Mouse (Mus musculus) heart, embryonic 13.5 days (tissue): Measurements from ENCODE around the gene Plaa. TPM values are rescaled to one million over a fixed set of nuclear protein-coding genes. Genes with fewer than 3 reads are reported as not detected.
A peak's percentile ranks its signal among the peaks of the same experiment; 100 is the strongest.
"Not testable (repeated sequence)": the region's sequence is repeated elsewhere in the genome, so short reads cannot be mapped to it uniquely, and the experiment has no call there.

ENCODE experiments used
- ATAC-seq: fragments of 200-750 bp; cut with Nextera tagmentation; 2 replicates; pipeline ENCODE4 v1.8.0; 2017; ENCODE audit warnings: moderate TSS enrichment; ENCODE audit not compliant: insufficient number of reproducible peaks, low FRiP score, low TSS enrichment; ENCODE audit errors: extremely low read depth
- H3K27ac ChIP-seq: fragments of 300-500 bp; sonication (generic); replicated peaks from 2 replicates; pipeline ENCODE4 v1.5.1; 2015; ENCODE audit warnings: moderate library complexity, mild to moderate bottlenecking, inconsistent platforms
- H3K27me3 ChIP-seq: fragments of 300-500 bp; sonication (generic); replicated peaks from 2 replicates; pipeline ENCODE4 v1.6.1; 2015; ENCODE audit warnings: mild to moderate bottlenecking, inconsistent platforms
- H3K36me3 ChIP-seq: fragments of 300-500 bp; sonication (generic); 2 replicates; pipeline ENCODE4 v1.6.1; 2015; ENCODE audit warnings: mild to moderate bottlenecking, inconsistent platforms
- H3K4me1 ChIP-seq: fragments of 300-500 bp; sonication (generic); 2 replicates; pipeline ENCODE4 v1.6.1; 2015; ENCODE audit warnings: inconsistent platforms
- H3K4me2 ChIP-seq: fragments of 300-500 bp; sonication (generic); 2 replicates; pipeline ENCODE4 v1.6.1; 2015; ENCODE audit warnings: inconsistent platforms, mild to moderate bottlenecking, moderate library complexity
- H3K4me3 ChIP-seq: fragments of 300-500 bp; sonication (generic); 2 replicates; pipeline ENCODE4 v1.5.1; 2015; ENCODE audit warnings: moderate library complexity, mild to moderate bottlenecking, inconsistent platforms
- H3K9ac ChIP-seq: fragments of 300-500 bp; sonication (generic); 2 replicates; pipeline ENCODE4 v1.6.1; 2015; ENCODE audit warnings: inconsistent platforms, mild to moderate bottlenecking, moderate library complexity
- H3K9me3 ChIP-seq: fragments of 300-500 bp; sonication (generic); 2 replicates; pipeline ENCODE4 v1.6.1; 2016; ENCODE audit warnings: inconsistent platforms
- WGBS: fragments of 180-500 bp; shearing (Covaris S2); methylation state at CpG from one replicate; pipeline ENCODE4 v1.1.7; 2015; ENCODE audit warnings: mixed read lengths; 5-methylcytosine and 5-hydroxymethylcytosine counted together
- polyA plus RNA-seq: library from polyadenylated mRNA; unstranded; fragments of >200 nt; fragmentation: Nextera tagmentation; extraction: Ambion mirVana; gene quantifications from 2 replicates; pipeline ENCODE4 v1.2.1, GENCODE M21; 2015

Plaa gene
- polyA plus RNA-seq, result 47.4 and 52.6 TPM in 2 replicates

GRCm38 (mm10) chr4:94603031-94603629, at the start of gene Plaa:
Plaa (minus strand) TSS chr4:94603244.
- peak; percentile 97 for ATAC-seq
- peak within 1 kb of the TSS; percentile 100 for H3K4me3 ChIP-seq
- H3K9me3 ChIP-seq, result no peaks in the 10 kb centered on the region
- under 1% methylated on average over 61 of the region's 61 CpGs for WGBS
- H3K4me2 ChIP-seq, result peak within 1 kb of the TSS; percentile 80
- H3K27me3 ChIP-seq, result no peaks in the 10 kb centered on the region
- H3K4me1 ChIP-seq, result peaks cover 25% of the 10 kb centered on the region
- no peaks in the 10 kb centered on the region for H3K36me3 ChIP-seq
- peak within 1 kb of the TSS; percentile 97 for H3K9ac ChIP-seq
- peak within 1 kb of the TSS; percentile 91 for H3K27ac ChIP-seq

- not testable (repeated sequence) for ATAC-seq
- 81% methylated on average over 5 of the region's 5 CpGs for WGBS
These were observed 47.6 kb upstream of the Plaa start for GRCm38 (mm10) chr4:94650426-94651175.

GRCm38 (mm10) chr4:94649920-94650319, 46.9 kb upstream of the Plaa start, which contains the start of gene Lrrc19:
Lrrc19 (minus strand) TSS chr4:94650144.
- Histone ChIP-seq H3K9me3 (no peaks in the 10 kb centered on the region), H3K4me3 (no peak within 1 kb of the TSS), H3K36me3 (peaks cover 13% of the 10 kb centered on the region), H3K9ac (no peak within 1 kb of the TSS), H3K27me3 (no peaks in the 10 kb centered on the region), H3K4me1 (no peaks in the 10 kb centered on the region), H3K27ac (no peak within 1 kb of the TSS), H3K4me2 (no peak within 1 kb of the TSS)
- no peak for ATAC-seq
- 82% methylated on average over 3 of the region's 3 CpGs for WGBS

More at GRCm38 (mm10) chr4:94650426-94651175, 47.6 kb upstream of the Plaa start:
- H3K9ac ChIP-seq, H3K9me3 ChIP-seq, H3K4me3 ChIP-seq, H3K27me3 ChIP-seq, H3K27ac ChIP-seq, H3K4me1 ChIP-seq, H3K4me2 ChIP-seq: not testable (repeated sequence)
- H3K36me3 ChIP-seq, result peaks cover 20% of the 10 kb centered on the region

- 88% methylated on average over 2 of the region's 2 CpGs for WGBS
- H3K9ac ChIP-seq, result no peak overlapping the region
- H3K27ac ChIP-seq, result no peak overlapping the region
- no peaks in the 10 kb centered on the region for H3K9me3 ChIP-seq
- no peaks in the 10 kb centered on the region; the same call in 1 of the 2 replicates for H3K36me3 ChIP-seq
- H3K4me2 ChIP-seq, result no peak overlapping the region
- no peaks in the 10 kb centered on the region for H3K4me1 ChIP-seq
- ATAC-seq, result no peak
- no peak overlapping the region for H3K4me3 ChIP-seq
- H3K27me3 ChIP-seq, result no peaks in the 10 kb centered on the region
These were observed 40.1 kb upstream of the Plaa start for GRCm38 (mm10) chr4:94643141-94643540.

- ATAC-seq, result no peak
- H3K4me3 ChIP-seq, result no peak overlapping the region
- peaks cover 5% of the 10 kb centered on the region for H3K4me1 ChIP-seq
- no peak overlapping the region for H3K9ac ChIP-seq
- 73% methylated on average over 2 of the region's 2 CpGs for WGBS
- H3K36me3 ChIP-seq, result peaks cover 16% of the 10 kb centered on the region
- no peaks in the 10 kb centered on the region for H3K27me3 ChIP-seq
- H3K4me2 ChIP-seq, result no peak overlapping the region
- H3K9me3 ChIP-seq, result no peaks in the 10 kb centered on the region
- no peak overlapping the region for H3K27ac ChIP-seq
These were observed 17.0 kb upstream of the Plaa start for GRCm38 (mm10) chr4:94620077-94620476.

- H3K27me3 ChIP-seq, result no peaks in the 10 kb centered on the region
- H3K4me2 ChIP-seq, result peak overlapping the region; percentile 82
- peak overlapping the region; percentile 90 for H3K9ac ChIP-seq
- no peaks in the 10 kb centered on the region for H3K36me3 ChIP-seq
- peak; percentile 32; the same call in 1 of the 2 replicates for ATAC-seq
- WGBS, result under 1% methylated on average over 18 of the region's 18 CpGs
- H3K4me3 ChIP-seq, result peak overlapping the region; percentile 80
- no peaks in the 10 kb centered on the region for H3K9me3 ChIP-seq
- H3K4me1 ChIP-seq, result peaks cover 8% of the 10 kb centered on the region
- H3K27ac ChIP-seq, result peak overlapping the region; percentile 66
These were observed 11.6 kb upstream of the Plaa start for GRCm38 (mm10) chr4:94614627-94615006.

- peak within 1 kb of the TSS; percentile 68 for H3K27ac ChIP-seq
- peaks cover 8% of the 10 kb centered on the region for H3K4me1 ChIP-seq
- peak within 1 kb of the TSS; percentile 90 for H3K9ac ChIP-seq
- no peaks in the 10 kb centered on the region for H3K36me3 ChIP-seq
- ATAC-seq, result peak; percentile 96
- peak within 1 kb of the TSS; percentile 82 for H3K4me2 ChIP-seq
- no peaks in the 10 kb centered on the region for H3K27me3 ChIP-seq
- H3K4me3 ChIP-seq, result peak within 1 kb of the TSS; percentile 80
- WGBS, result 3% methylated on average over 29 of the region's 29 CpGs
- no peaks in the 10 kb centered on the region for H3K9me3 ChIP-seq
These were observed 11.1 kb upstream of the Plaa start, which contains the start of gene Ift74 for GRCm38 (mm10) chr4:94613972-94614626. Ift74 (plus strand) TSS chr4:94614491.

- no peaks in the 10 kb centered on the region for H3K27me3 ChIP-seq
- no peaks in the 10 kb centered on the region for H3K9me3 ChIP-seq
- peaks cover 5% of the 10 kb centered on the region for H3K4me1 ChIP-seq
- no peak overlapping the region for H3K4me2 ChIP-seq
- no peak overlapping the region for H3K9ac ChIP-seq
- 35% methylated on average over 3 of the region's 3 CpGs for WGBS
- no peak overlapping the region for H3K4me3 ChIP-seq
- H3K27ac ChIP-seq, result no peak overlapping the region
- H3K36me3 ChIP-seq, result no peaks in the 10 kb centered on the region
- ATAC-seq, result no peak
These were observed 7.3 kb upstream of the Plaa start for GRCm38 (mm10) chr4:94610339-94610738.

- Histone ChIP-seq H3K9me3 (no peaks in the 10 kb centered on the region), H3K36me3 (no peaks in the 10 kb centered on the region), H3K27ac (no peak overlapping the region), H3K4me1 (peaks cover 25% of the 10 kb centered on the region), H3K9ac (no peak overlapping the region), H3K4me2 (no peak overlapping the region), H3K4me3 (no peak overlapping the region), H3K27me3 (no peaks in the 10 kb centered on the region)
- no peak for ATAC-seq
- WGBS, result 84% methylated on average over 2 of the region's 2 CpGs
These were observed 2.5 kb upstream of the Plaa start for GRCm38 (mm10) chr4:94605591-94605990.

GRCm38 (mm10) chr4:94604452-94605019, 1.5 kb upstream of the Plaa start:
- no peak for ATAC-seq
- WGBS, result 73% methylated on average over 2 of the region's 2 CpGs
- H3K27ac ChIP-seq, result no peak overlapping the region
- H3K4me2 ChIP-seq, result peak overlapping the region; percentile 80
- no peaks in the 10 kb centered on the region for H3K36me3 ChIP-seq
- H3K27me3 ChIP-seq, result no peaks in the 10 kb centered on the region
- 0 out of 2 replicates have a peak overlapping the region, but pooled peaks have one; percentile 100 for H3K4me3 ChIP-seq
- H3K9me3 ChIP-seq, result no peaks in the 10 kb centered on the region
- no peak overlapping the region for H3K9ac ChIP-seq
- peaks cover 25% of the 10 kb centered on the region for H3K4me1 ChIP-seq

GRCm38 (mm10) chr4:94602496-94603030, 481 bp downstream of the Plaa start:
- peak overlapping the region; percentile 80 for H3K4me2 ChIP-seq
- H3K4me1 ChIP-seq, result peaks cover 25% of the 10 kb centered on the region
- no peaks in the 10 kb centered on the region for H3K36me3 ChIP-seq
- H3K27me3 ChIP-seq, result no peaks in the 10 kb centered on the region
- H3K9ac ChIP-seq, result peak overlapping the region; percentile 97
- peak; percentile 34; the same call in 1 of the 2 replicates for ATAC-seq
- no peaks in the 10 kb centered on the region for H3K9me3 ChIP-seq
- WGBS, result under 1% methylated on average over 33 of the region's 33 CpGs
- peak overlapping the region; percentile 91 for H3K27ac ChIP-seq
- H3K4me3 ChIP-seq, result peak overlapping the region; percentile 100
